Mouse (Mus musculus): ENCODE results near the gene Aqp3. TPM values are rescaled to one million over a fixed set of nuclear protein-coding genes. Genes with fewer than 3 reads are reported as not detected.

Gene Aqp3
- total and polyA plus RNA-seq, 3 experiments = not detected

GRCm38 (mm10) chr4:41047524-41048271 is 50.3 kb downstream of the Aqp3 start, which contains the start of gene Aqp7:
Gene Aqp7, minus strand, starts transcription at chr4:41048139.
- H3K9me3 ChIP-seq (replicated peaks; ENCODE audit: low read length) = no peaks in the 10 kb centered on the region
- dilution Hi-C loops (cut with MboI; ENCODE audit: extremely low pct_ligation_motif_present, extremely low pct_unique_long_range_greater_than_20kb, low sequenced_read_pairs) = no loop called here
- H3K79me2 ChIP-seq (replicated peaks; ENCODE audit: control insufficient read depth, extremely low read depth, insufficient read depth, poor library complexity, severe bottlenecking) = no peaks in the 10 kb centered on the region

GRCm38 (mm10) chr4:41046254-41046795 is 51.7 kb downstream of the Aqp3 start:
- no peak overlapping the region for H3K4me3 ChIP-seq (replicated peaks in 1 of 3; ENCODE audit: low read depth in 2 of 3, low read length in 2 of 3, poor library complexity in 1 of 3)
- peaks cover 0 to 6% of the 10 kb centered on the region in 2 experiments; a peak in 2 of 4 replicates for H3K4me1 ChIP-seq (ENCODE audit: control insufficient read depth in 1 of 2, insufficient read depth in 2 of 2)
- no peak for DNase-seq (ENCODE audit: extremely low read depth)
- H3K79me2 ChIP-seq (replicated peaks; ENCODE audit: control insufficient read depth, extremely low read depth, insufficient read depth, poor library complexity, severe bottlenecking) = no peaks in the 10 kb centered on the region
- H3K9ac ChIP-seq (ENCODE audit: insufficient read depth, low read depth) = no peak overlapping the region
- no peaks in the 10 kb centered on the region for H3K9me3 ChIP-seq (replicated peaks; ENCODE audit: low read length)
- H3K4me2 ChIP-seq (ENCODE audit: insufficient read depth, low read depth, poor library complexity, severe bottlenecking) = no peak overlapping the region
- H3K27ac ChIP-seq (ENCODE audit: insufficient read depth, low read depth) = no peak overlapping the region
- TF ChIP-seq ZMIZ1 (IDR thresholded peaks at IDR 0.05; ENCODE audit: low read depth, low read length) (no peak), ZC3H11A (IDR thresholded peaks at IDR 0.05; ENCODE audit: low read depth, low read length) (no peak), SIN3A (IDR thresholded peaks at IDR 0.05; ENCODE audit: low read length) (no peak), BHLHE40 (IDR thresholded peaks at IDR 0.05; ENCODE audit: low read depth, low read length) (no peak), TCF12 (IDR thresholded peaks at IDR 0.05; ENCODE audit: low read depth, low read length) (no peak), ELF1 (IDR thresholded peaks at IDR 0.05; ENCODE audit: low read depth, low read length) (no peak), HCFC1 (IDR thresholded peaks at IDR 0.05; ENCODE audit: low read depth, low read length) (no peak), ZKSCAN1 (IDR thresholded peaks at IDR 0.05; ENCODE audit: borderline replicate concordance, low read depth, low read length) (no peak), UBTF (IDR thresholded peaks at IDR 0.05; ENCODE audit: low read depth, low read length) (no peak), PAX5 (IDR thresholded peaks at IDR 0.05; ENCODE audit: low read length) (no peak), ZNF384 (IDR thresholded peaks at IDR 0.05; ENCODE audit: low read depth, low read length) (no peak), MYC (IDR thresholded peaks at IDR 0.05; ENCODE audit: low read depth, low read length) (no peak), NRF1 (IDR thresholded peaks at IDR 0.05; ENCODE audit: low read depth, low read length) (no peak), KAT2A (IDR thresholded peaks at IDR 0.05; ENCODE audit: insufficient replicate concordance, low read length) (no peak), TBP (conservative IDR thresholded peaks at IDR 0.05; ENCODE audit: low read depth, low read length) (no peak)
- H3K36me3 ChIP-seq (replicated peaks in 1 of 2; ENCODE audit: control insufficient read depth in 1 of 2, insufficient read depth in 1 of 2, low read length in 1 of 2) = no peaks in the 10 kb centered on the region
- in situ Hi-C loops (cut with MboI; ENCODE audit: low pct_ligation_motif_present, low pct_unique_long_range_greater_than_20kb, low sequenced_read_pairs) = no loop called here
- H3K27me3 ChIP-seq (replicated peaks) = peaks cover 40% of the 10 kb centered on the region
- dilution Hi-C loops (cut with MboI; ENCODE audit: extremely low pct_ligation_motif_present, extremely low pct_unique_long_range_greater_than_20kb, low sequenced_read_pairs) = no loop called here

More at GRCm38 (mm10) chr4:41047524-41048271, 50.3 kb downstream of the Aqp3 start, which contains the start of gene Aqp7:
- H3K4me2 ChIP-seq (ENCODE audit: insufficient read depth, low read depth, poor library complexity, severe bottlenecking) = no peak within 1 kb of the TSS
- no peak within 1 kb of the TSS for H3K27ac ChIP-seq (ENCODE audit: insufficient read depth, low read depth)
- H3K27me3 ChIP-seq (replicated peaks) = peaks cover 36% of the 10 kb centered on the region
- in situ Hi-C loops (cut with MboI; ENCODE audit: low pct_ligation_motif_present, low pct_unique_long_range_greater_than_20kb, low sequenced_read_pairs) = no loop called here
- DNase-seq (ENCODE audit: extremely low read depth) = no peak
- no peak within 1 kb of the TSS for H3K9ac ChIP-seq (ENCODE audit: insufficient read depth, low read depth)
- no peaks in the 10 kb centered on the region for H3K36me3 ChIP-seq (replicated peaks in 1 of 2; ENCODE audit: control insufficient read depth in 1 of 2, insufficient read depth in 1 of 2, low read length in 1 of 2)
- H3K4me1 ChIP-seq (ENCODE audit: control insufficient read depth in 1 of 2, insufficient read depth in 2 of 2) = peaks cover 0 to 7% of the 10 kb centered on the region in 2 experiments; a peak in 2 of 4 replicates
- H3K4me3 ChIP-seq (replicated peaks in 1 of 3; ENCODE audit: low read depth in 2 of 3, low read length in 2 of 3, poor library complexity in 1 of 3) = no peak within 1 kb of the TSS
- no peak for TF ChIP-seq KAT2A (IDR thresholded peaks at IDR 0.05; ENCODE audit: insufficient replicate concordance, low read length)
- no peak for TF ChIP-seq RCOR1 (conservative IDR thresholded peaks at IDR 0.05; ENCODE audit: low read depth, low read length)
- no peak for TF ChIP-seq MAZ (IDR thresholded peaks at IDR 0.05; ENCODE audit: low read depth, low read length)
- TF ChIP-seq PAX5 (IDR thresholded peaks at IDR 0.05; ENCODE audit: low read length) = no peak
- TF ChIP-seq TCF12 (IDR thresholded peaks at IDR 0.05; ENCODE audit: low read depth, low read length) = no peak
- no peak for TF ChIP-seq BHLHE40 (IDR thresholded peaks at IDR 0.05; ENCODE audit: low read depth, low read length)
- no peak for TF ChIP-seq ELF1 (IDR thresholded peaks at IDR 0.05; ENCODE audit: low read depth, low read length)
- TF ChIP-seq CTCF (conservative IDR thresholded peaks at IDR 0.05 in 1 of 2, IDR thresholded peaks at IDR 0.05 in 1 of 2; ENCODE audit: low read depth in 2 of 2, low read length in 2 of 2) = no peak
- no peak for TF ChIP-seq EP300 (IDR thresholded peaks at IDR 0.05; ENCODE audit: low read length)
- TF ChIP-seq NELFE (IDR thresholded peaks at IDR 0.05; ENCODE audit: low read depth, low read length) = no peak
- no peak for TF ChIP-seq E2F4 (IDR thresholded peaks at IDR 0.05; ENCODE audit: insufficient replicate concordance, low read depth, low read length)
- no peak for TF ChIP-seq JUN (IDR thresholded peaks at IDR 0.05; ENCODE audit: insufficient read depth, low read depth, low read length)
- no peak for TF ChIP-seq SMC3 (IDR thresholded peaks at IDR 0.05; ENCODE audit: low read depth, low read length)
- no peak for TF ChIP-seq HCFC1 (IDR thresholded peaks at IDR 0.05; ENCODE audit: low read depth, low read length)

All from CH12.LX (cell line).